Mouse (Mus musculus): ENCODE measurements around the gene Ache. TPM values are rescaled to one million over a fixed set of nuclear protein-coding genes. Genes with fewer than 3 reads are reported as not detected.

Ache gene
- polyA plus RNA-seq, 1 experiment: 0.09 TPM

DNA sequence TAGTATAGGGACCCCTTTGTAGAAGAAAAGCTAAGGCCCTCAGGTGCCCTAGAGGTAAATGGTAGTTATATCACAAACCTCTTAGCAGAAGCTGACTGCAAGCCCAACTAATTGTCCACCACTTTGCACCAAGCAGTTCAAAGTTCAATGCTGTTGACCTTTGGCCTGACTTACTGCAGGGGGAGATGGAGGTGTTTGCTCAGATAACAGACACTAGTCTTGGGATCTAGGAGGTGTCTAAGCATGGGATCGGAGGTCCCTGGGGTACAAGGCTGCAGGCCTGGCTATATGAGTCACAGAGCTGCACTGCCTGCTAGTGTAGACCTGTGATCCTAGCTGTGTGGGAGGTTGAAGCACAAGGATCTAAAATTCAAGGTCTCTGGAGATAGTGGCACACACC, 31.3 kb downstream of the Ache start:
- H3K36me3 ChIP-seq (ENCODE audit: control insufficient read depth, insufficient read depth, low read length): no peaks in the 10 kb centered on the region
- peaks cover 25% of the 10 kb centered on the region for H3K4me1 ChIP-seq (ENCODE audit: control insufficient read depth, insufficient read depth, low read length)
- TF ChIP-seq CTCF (IDR thresholded peaks at IDR 0.05; ENCODE audit: control insufficient read depth, insufficient read depth, insufficient replicate concordance, low read depth, low read length) (no peak), POLR2A (IDR thresholded peaks at IDR 0.05; ENCODE audit: control insufficient read depth, low read depth, low read length) (no peak)
- H3K27me3 ChIP-seq (ENCODE audit: control insufficient read depth, insufficient read depth, low read length): no peaks in the 10 kb centered on the region
- no peak overlapping the region for H3K4me3 ChIP-seq (ENCODE audit: control insufficient read depth, low read depth, low read length)
- no peak overlapping the region for H3K27ac ChIP-seq (ENCODE audit: control insufficient read depth, insufficient read depth, low read depth, low read length)

DNA sequence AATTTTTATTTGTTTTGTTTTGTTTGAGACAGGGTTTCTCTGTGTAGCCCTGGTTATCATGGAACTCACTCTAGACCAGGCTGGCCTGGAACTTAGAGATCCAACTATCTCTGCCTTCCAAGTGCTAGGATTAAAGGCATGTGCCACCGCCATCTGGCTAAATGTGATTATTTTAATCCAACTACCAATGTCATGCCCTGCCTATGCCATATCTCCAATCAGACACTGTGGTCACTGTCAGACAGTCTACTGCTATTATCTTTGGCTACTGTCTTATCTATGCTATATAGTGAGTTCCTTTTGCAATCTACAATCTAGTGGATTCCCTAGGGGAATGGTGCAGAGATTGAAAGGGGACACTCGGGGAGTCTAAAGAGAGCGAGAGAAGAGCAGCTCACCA, 33.7 kb downstream of the Ache start:
- peaks cover 12% of the 10 kb centered on the region for H3K4me1 ChIP-seq (ENCODE audit: control insufficient read depth, insufficient read depth, low read length)
- H3K4me3 ChIP-seq (ENCODE audit: control insufficient read depth, low read depth, low read length): no peak overlapping the region
- no peaks in the 10 kb centered on the region for H3K36me3 ChIP-seq (ENCODE audit: control insufficient read depth, insufficient read depth, low read length)
- H3K27me3 ChIP-seq (ENCODE audit: control insufficient read depth, insufficient read depth, low read length): no peaks in the 10 kb centered on the region
- no peak for TF ChIP-seq CTCF (IDR thresholded peaks at IDR 0.05; ENCODE audit: control insufficient read depth, insufficient read depth, insufficient replicate concordance, low read depth, low read length)
- TF ChIP-seq POLR2A (IDR thresholded peaks at IDR 0.05; ENCODE audit: control insufficient read depth, low read depth, low read length): no peak
- no peak overlapping the region for H3K27ac ChIP-seq (ENCODE audit: control insufficient read depth, insufficient read depth, low read depth, low read length)

DNA sequence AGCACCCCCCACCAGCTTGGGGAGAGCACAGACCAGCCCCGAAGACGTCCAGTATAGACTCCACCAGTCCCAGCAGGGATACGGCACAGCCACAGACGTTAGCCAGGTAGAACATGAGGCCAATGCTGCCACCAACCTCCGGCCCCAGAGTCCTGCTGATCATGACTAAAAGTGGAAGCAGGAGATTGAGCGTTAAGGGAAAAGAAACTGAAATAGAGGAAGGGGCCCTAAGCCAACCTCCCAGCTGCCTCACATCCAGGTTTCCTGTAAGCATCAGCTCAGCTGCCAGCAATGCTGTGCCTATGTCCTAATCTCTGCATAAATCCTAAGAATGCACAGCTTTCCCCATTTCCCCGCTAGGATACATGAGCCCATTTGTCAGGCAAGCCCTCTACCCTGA, 43.6 kb downstream of the Ache start:
- no peak overlapping the region for H3K27ac ChIP-seq (ENCODE audit: control insufficient read depth, insufficient read depth, low read depth, low read length)
- H3K4me1 ChIP-seq (ENCODE audit: control insufficient read depth, insufficient read depth, low read length): no peaks in the 10 kb centered on the region; the same call in 1 of the 2 replicates
- no peak for TF ChIP-seq POLR2A (IDR thresholded peaks at IDR 0.05; ENCODE audit: control insufficient read depth, low read depth, low read length)
- TF ChIP-seq CTCF (IDR thresholded peaks at IDR 0.05; ENCODE audit: control insufficient read depth, insufficient read depth, insufficient replicate concordance, low read depth, low read length): no peak
- no peaks in the 10 kb centered on the region for H3K27me3 ChIP-seq (ENCODE audit: control insufficient read depth, insufficient read depth, low read length)
- H3K36me3 ChIP-seq (ENCODE audit: control insufficient read depth, insufficient read depth, low read length): no peaks in the 10 kb centered on the region
- H3K4me3 ChIP-seq (ENCODE audit: control insufficient read depth, low read depth, low read length): no peak overlapping the region

- no peaks in the 10 kb centered on the region for H3K27me3 ChIP-seq (ENCODE audit: control insufficient read depth, insufficient read depth, low read length)
- no peaks in the 10 kb centered on the region for H3K36me3 ChIP-seq (ENCODE audit: control insufficient read depth, insufficient read depth, low read length)
- H3K4me1 ChIP-seq (ENCODE audit: control insufficient read depth, insufficient read depth, low read length): no peaks in the 10 kb centered on the region; the same call in 1 of the 2 replicates
- peak overlapping the region; percentile 76 for H3K4me3 ChIP-seq (ENCODE audit: control insufficient read depth, low read depth, low read length)
- H3K27ac ChIP-seq (ENCODE audit: control insufficient read depth, insufficient read depth, low read depth, low read length): no peak overlapping the region
- TF ChIP-seq POLR2A (IDR thresholded peaks at IDR 0.05; ENCODE audit: control insufficient read depth, low read depth, low read length) (0 out of 2 replicates have a peak, but pooled peaks have one; percentile 26), CTCF (IDR thresholded peaks at IDR 0.05; ENCODE audit: control insufficient read depth, insufficient read depth, insufficient replicate concordance, low read depth, low read length) (no peak)
Observed at GRCm38 (mm10) chr5:137332857-137333511, 45.7 kb downstream of the Ache start.

DNA sequence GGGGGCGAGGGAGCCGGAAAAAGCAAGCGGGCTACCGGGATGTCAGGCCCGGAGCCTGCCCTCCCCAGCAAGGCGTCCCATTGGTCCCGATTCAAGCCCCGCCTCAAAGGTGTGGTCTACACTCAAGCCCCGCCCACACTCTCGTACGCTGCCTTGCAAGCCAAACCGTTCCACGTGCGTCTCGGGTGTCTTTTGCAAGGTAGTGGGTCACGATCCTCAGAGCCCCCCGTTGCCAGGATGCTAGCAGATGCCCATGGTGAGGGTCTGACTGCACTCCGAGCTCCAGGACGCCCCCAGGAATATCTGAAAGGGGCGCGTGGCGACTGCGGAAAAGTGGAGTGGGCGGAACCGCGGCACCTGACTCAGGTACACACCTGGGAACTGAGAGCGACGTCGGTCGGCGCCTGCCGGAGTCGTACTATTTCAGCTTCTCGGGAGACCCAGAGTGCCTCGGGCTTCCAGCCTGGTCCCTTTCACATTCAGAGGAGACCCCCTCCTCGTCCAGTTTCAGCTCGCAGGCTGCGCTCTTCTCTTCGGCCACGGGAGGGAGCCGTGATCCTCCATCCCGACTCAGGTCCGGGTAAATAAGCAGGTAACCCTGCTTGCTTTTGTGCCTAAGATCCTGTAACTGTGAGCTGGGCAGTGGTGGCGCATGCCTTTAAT, 46.3 kb downstream of the Ache start, which contains the start of gene Slc12a9:
Gene Slc12a9 (minus strand): TSS at position 86 of the 663 bp plus-strand sequence.
- Histone ChIP-seq H3K36me3 (ENCODE audit: control insufficient read depth, insufficient read depth, low read length) (no peaks in the 10 kb centered on the region), H3K4me3 (ENCODE audit: control insufficient read depth, low read depth, low read length) (peak within 1 kb of the TSS; percentile 76), H3K27ac (ENCODE audit: control insufficient read depth, insufficient read depth, low read depth, low read length) (no peak within 1 kb of the TSS), H3K4me1 (ENCODE audit: control insufficient read depth, insufficient read depth, low read length) (peaks cover 3% of the 10 kb centered on the region), H3K27me3 (ENCODE audit: control insufficient read depth, insufficient read depth, low read length) (no peaks in the 10 kb centered on the region)
- TF ChIP-seq CTCF (IDR thresholded peaks at IDR 0.05; ENCODE audit: control insufficient read depth, insufficient read depth, insufficient replicate concordance, low read depth, low read length) (peak; percentile 71; the same call in 1 of the 2 replicates), POLR2A (IDR thresholded peaks at IDR 0.05; ENCODE audit: control insufficient read depth, low read depth, low read length) (no peak; the same call in 1 of the 2 replicates)

GRCm38 (mm10) chr5:137334317-137334716, 47.0 kb downstream of the Ache start:
- TF ChIP-seq POLR2A (IDR thresholded peaks at IDR 0.05; ENCODE audit: control insufficient read depth, low read depth, low read length) (no peak), CTCF (IDR thresholded peaks at IDR 0.05; ENCODE audit: control insufficient read depth, insufficient read depth, insufficient replicate concordance, low read depth, low read length) (no peak)
- Histone ChIP-seq H3K4me1 (ENCODE audit: control insufficient read depth, insufficient read depth, low read length) (peaks cover 9% of the 10 kb centered on the region), H3K36me3 (ENCODE audit: control insufficient read depth, insufficient read depth, low read length) (no peaks in the 10 kb centered on the region), H3K27ac (ENCODE audit: control insufficient read depth, insufficient read depth, low read depth, low read length) (no peak overlapping the region), H3K4me3 (ENCODE audit: control insufficient read depth, low read depth, low read length) (no peak overlapping the region), H3K27me3 (ENCODE audit: control insufficient read depth, insufficient read depth, low read length) (no peaks in the 10 kb centered on the region)

- no peaks in the 10 kb centered on the region for H3K36me3 ChIP-seq (ENCODE audit: control insufficient read depth, insufficient read depth, low read length)
- no peak overlapping the region for H3K4me3 ChIP-seq (ENCODE audit: control insufficient read depth, low read depth, low read length)
- H3K27me3 ChIP-seq (ENCODE audit: control insufficient read depth, insufficient read depth, low read length): no peaks in the 10 kb centered on the region
- no peak overlapping the region for H3K27ac ChIP-seq (ENCODE audit: control insufficient read depth, insufficient read depth, low read depth, low read length)
- TF ChIP-seq POLR2A (IDR thresholded peaks at IDR 0.05; ENCODE audit: control insufficient read depth, low read depth, low read length): no peak
- no peak for TF ChIP-seq CTCF (IDR thresholded peaks at IDR 0.05; ENCODE audit: control insufficient read depth, insufficient read depth, insufficient replicate concordance, low read depth, low read length)
- peaks cover 13% of the 10 kb centered on the region for H3K4me1 ChIP-seq (ENCODE audit: control insufficient read depth, insufficient read depth, low read length)
Observed at GRCm38 (mm10) chr5:137335066-137335465, 47.7 kb downstream of the Ache start.

All from testis, adult 2 months (tissue).